Mouse (Mus musculus): ENCODE results near the gene Cldn19. TPM values are rescaled to one million over a fixed set of nuclear protein-coding genes. Genes with fewer than 3 reads are reported as not detected.

The Cldn19 gene
- total and polyA plus RNA-seq, 2 experiments from 2014 or later = 1.7 to 3.6 TPM

DNA sequence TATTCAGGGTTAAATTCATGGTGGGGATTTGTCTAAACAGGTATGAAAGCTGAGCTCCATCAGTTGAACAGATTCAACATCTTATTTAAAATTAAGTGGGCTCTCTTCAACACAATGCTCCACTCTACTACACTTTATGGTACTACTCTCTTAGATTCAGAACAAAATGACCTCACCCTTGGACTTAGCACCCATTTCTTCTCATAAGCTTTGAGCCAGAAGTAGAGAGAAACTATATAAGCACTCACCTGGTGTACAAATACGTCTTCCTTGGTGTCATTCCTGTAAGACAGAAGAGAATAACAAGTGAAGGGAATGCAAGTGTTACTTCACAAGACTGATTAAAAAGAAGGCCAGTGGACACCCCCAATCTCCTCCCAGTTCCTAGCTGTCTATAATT, 29.6 kb downstream of the Cldn19 start:
- Histone ChIP-seq H3K4me1 (ENCODE audit: insufficient read depth, low read length) (no peaks in the 10 kb centered on the region), H3K4me2 (ENCODE audit: low read depth, low read length) (no peak overlapping the region), H3K4me3 (ENCODE audit: low read length) (no peak overlapping the region), H3K36me3 (ENCODE audit: insufficient read depth, low read length) (peaks cover 24% of the 10 kb centered on the region), H3K9ac (replicated peaks; ENCODE audit: low read length) (no peak overlapping the region), H3K9me3 (ENCODE audit: low read length) (no peaks in the 10 kb centered on the region), H3K27ac (no peak overlapping the region), H3K27me3 (ENCODE audit: insufficient read depth, low read length) (no peaks in the 10 kb centered on the region)
- ATAC-seq = no peak
- TF ChIP-seq CTCF (IDR thresholded peaks at IDR 0.05; ENCODE audit: low read depth) = no peak
- 93% methylated on average over 1 of the region's 1 CpGs for WGBS
- DNase-seq (ENCODE audit: low spot score) = no peak

DNA sequence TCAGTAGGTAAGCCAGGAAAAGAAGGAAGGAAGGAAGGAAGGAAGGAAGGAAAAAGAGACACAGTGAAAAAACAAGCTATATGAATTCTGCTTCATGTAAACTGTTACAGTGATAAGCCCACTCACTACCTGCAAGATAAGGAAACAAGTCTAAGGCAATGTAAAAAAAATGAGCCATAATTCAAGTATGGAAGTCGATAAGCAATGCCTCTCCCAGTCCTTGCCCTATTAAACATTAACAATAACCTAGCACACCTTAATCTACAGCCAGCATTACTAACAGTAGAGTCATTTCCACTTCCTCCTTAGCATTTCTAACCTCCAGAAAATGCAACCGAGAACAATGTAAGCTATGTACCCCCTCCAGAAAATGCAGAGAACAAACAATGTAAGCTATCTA, 30.1 kb downstream of the Cldn19 start:
- WGBS = 84% methylated on average over 2 of the region's 2 CpGs
- H3K9me3 ChIP-seq (ENCODE audit: low read length) = no peaks in the 10 kb centered on the region
- TF ChIP-seq CTCF (IDR thresholded peaks at IDR 0.05; ENCODE audit: low read depth) = no peak

GRCm38 (mm10) chr4:119291921-119292320, 36.7 kb downstream of the Cldn19 start:
- Histone ChIP-seq H3K4me3 (ENCODE audit: low read length) (peak overlapping the region; percentile 87), H3K9ac (replicated peaks; ENCODE audit: low read length) (peak overlapping the region; percentile 84), H3K4me1 (ENCODE audit: insufficient read depth, low read length) (no peaks in the 10 kb centered on the region), H3K9me3 (ENCODE audit: low read length) (no peaks in the 10 kb centered on the region), H3K27ac (no peak overlapping the region), H3K4me2 (ENCODE audit: low read depth, low read length) (peak overlapping the region; percentile 76), H3K36me3 (ENCODE audit: insufficient read depth, low read length) (no peaks in the 10 kb centered on the region), H3K27me3 (ENCODE audit: insufficient read depth, low read length) (no peaks in the 10 kb centered on the region)
- ATAC-seq (no peak), DNase-seq (ENCODE audit: low spot score) (no peak)
- no peak for TF ChIP-seq CTCF (IDR thresholded peaks at IDR 0.05; ENCODE audit: low read depth)
- 59% methylated on average over 1 of the region's 1 CpGs for WGBS

More for the DNA sequence above, 30.1 kb downstream of the Cldn19 start:
- H3K27me3 ChIP-seq (ENCODE audit: insufficient read depth, low read length) = no peaks in the 10 kb centered on the region
- DNase-seq (ENCODE audit: low spot score) (no peak), ATAC-seq (no peak)
- H3K4me3 ChIP-seq (ENCODE audit: low read length) = no peak overlapping the region
- H3K27ac ChIP-seq = no peak overlapping the region
- no peak overlapping the region for H3K4me2 ChIP-seq (ENCODE audit: low read depth, low read length)
- H3K4me1 ChIP-seq (ENCODE audit: insufficient read depth, low read length) = no peaks in the 10 kb centered on the region
- peaks cover 19% of the 10 kb centered on the region for H3K36me3 ChIP-seq (ENCODE audit: insufficient read depth, low read length)
- H3K9ac ChIP-seq (replicated peaks; ENCODE audit: low read length) = no peak overlapping the region

GRCm38 (mm10) chr4:119292771-119293573, 37.8 kb downstream of the Cldn19 start:
- WGBS = under 1% methylated on average over 24 of the region's 24 CpGs
- Histone ChIP-seq H3K4me1 (ENCODE audit: insufficient read depth, low read length) (no peaks in the 10 kb centered on the region), H3K4me2 (ENCODE audit: low read depth, low read length) (peak overlapping the region; percentile 76), H3K27me3 (ENCODE audit: insufficient read depth, low read length) (no peaks in the 10 kb centered on the region), H3K9ac (replicated peaks; ENCODE audit: low read length) (peak overlapping the region; percentile 84), H3K27ac (peak overlapping the region; percentile 84), H3K9me3 (ENCODE audit: low read length) (no peaks in the 10 kb centered on the region), H3K4me3 (ENCODE audit: low read length) (peak overlapping the region; percentile 87), H3K36me3 (ENCODE audit: insufficient read depth, low read length) (no peaks in the 10 kb centered on the region)
- DNase-seq (ENCODE audit: low spot score) = peak; percentile 86
- no peak for TF ChIP-seq CTCF (IDR thresholded peaks at IDR 0.05; ENCODE audit: low read depth)
- no peak for ATAC-seq

GRCm38 (mm10) chr4:119293574-119294258, 38.5 kb downstream of the Cldn19 start:
- H3K36me3 ChIP-seq (ENCODE audit: insufficient read depth, low read length) = no peaks in the 10 kb centered on the region
- ATAC-seq = peak; percentile 11
- 2% methylated on average over 40 of the region's 80 CpGs for WGBS
- H3K4me1 ChIP-seq (ENCODE audit: insufficient read depth, low read length) = no peaks in the 10 kb centered on the region
- no peaks in the 10 kb centered on the region for H3K9me3 ChIP-seq (ENCODE audit: low read length)
- H3K4me3 ChIP-seq (ENCODE audit: low read length) = peak overlapping the region; percentile 87
- peak overlapping the region; percentile 84 for H3K9ac ChIP-seq (replicated peaks; ENCODE audit: low read length)
- peak overlapping the region; percentile 84 for H3K27ac ChIP-seq
- no peak for TF ChIP-seq CTCF (IDR thresholded peaks at IDR 0.05; ENCODE audit: low read depth)
- peak; percentile 46 for DNase-seq (ENCODE audit: low spot score)
- H3K4me2 ChIP-seq (ENCODE audit: low read depth, low read length) = peak overlapping the region; percentile 76
- no peaks in the 10 kb centered on the region for H3K27me3 ChIP-seq (ENCODE audit: insufficient read depth, low read length)

DNA sequence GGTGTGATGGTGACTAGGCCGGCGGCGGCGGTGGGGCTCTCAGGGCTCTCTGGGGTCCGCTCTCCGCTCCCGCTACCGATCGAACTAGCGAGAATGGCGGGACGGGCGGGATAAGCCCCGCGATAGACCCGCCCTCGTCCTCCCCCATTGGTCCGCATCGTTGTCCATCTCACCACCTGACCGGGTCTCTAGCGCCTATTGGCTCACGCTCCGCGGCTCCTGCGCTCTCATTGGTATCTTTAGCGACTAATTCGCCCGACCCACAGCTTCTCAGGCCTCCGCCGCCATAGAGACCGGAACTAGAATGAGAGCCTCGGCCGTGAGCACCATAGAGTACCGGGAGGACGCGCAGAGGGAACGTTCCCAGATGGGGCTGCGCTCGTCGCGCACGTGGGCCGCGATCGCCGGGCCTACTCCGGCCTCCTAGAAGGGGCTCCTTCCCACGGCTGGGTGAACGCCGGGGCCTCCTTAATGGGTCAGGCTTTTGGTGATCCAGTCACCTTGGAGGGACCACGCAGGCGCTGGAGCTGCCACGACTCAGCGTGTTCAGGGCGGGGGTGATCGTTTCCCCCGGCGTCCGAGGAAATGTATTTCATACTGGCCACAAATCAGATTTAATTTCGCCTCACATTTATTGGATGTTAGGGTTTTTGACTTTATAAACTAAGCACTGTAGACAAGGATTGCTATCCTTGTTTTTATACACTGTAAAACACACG, 39.4 kb downstream of the Cldn19 start, which contains the start of gene Ybx1:
Gene Ybx1, minus strand, starts transcription at position 190 of the 719 bp plus-strand sequence.
- Histone ChIP-seq H3K4me2 (ENCODE audit: low read depth, low read length) (peak within 1 kb of the TSS; percentile 76), H3K4me1 (ENCODE audit: insufficient read depth, low read length) (no peaks in the 10 kb centered on the region), H3K27me3 (ENCODE audit: insufficient read depth, low read length) (no peaks in the 10 kb centered on the region), H3K4me3 (ENCODE audit: low read length) (peak within 1 kb of the TSS; percentile 87), H3K36me3 (ENCODE audit: insufficient read depth, low read length) (no peaks in the 10 kb centered on the region), H3K27ac (peak within 1 kb of the TSS; percentile 84), H3K9me3 (ENCODE audit: low read length) (no peaks in the 10 kb centered on the region), H3K9ac (replicated peaks; ENCODE audit: low read length) (peak within 1 kb of the TSS; percentile 84)
- DNase-seq (ENCODE audit: low spot score) (peak; percentile 99), ATAC-seq (peak; percentile 99)
- TF ChIP-seq CTCF (IDR thresholded peaks at IDR 0.05; ENCODE audit: low read depth) = no peak
- 1% methylated on average over 61 of the region's 61 CpGs for WGBS

All from hindbrain, postnatal 0 days (tissue).